Mouse (Mus musculus): ENCODE results near the gene Gm26992.

- TF ChIP-seq POLR2A (IDR thresholded peaks at IDR 0.05; ENCODE audit: borderline replicate concordance, extremely low read depth, low read depth, low read length), result no peak
- no peak for TF ChIP-seq CTCF (IDR thresholded peaks at IDR 0.05; ENCODE audit: insufficient read depth, low read length)
Measured at GRCm38 (mm10) chrX:103529185-103529584, 107.4 kb downstream of the Gm26992 start.

Measured in lung, adult 2 months (tissue).